Mouse (Mus musculus) limb, embryonic 15.5 days (tissue): ENCODE measurements around the gene Ciao1. TPM values are rescaled to one million over a fixed set of nuclear protein-coding genes. Genes with fewer than 3 reads are reported as not detected.
A peak's percentile ranks its signal among the peaks of the same experiment; 100 is the strongest.
"Not testable (repeated sequence)": the region's sequence is repeated elsewhere in the genome, so short reads cannot be mapped to it uniquely, and the experiment has no call there.

Experiments
- ATAC-seq: fragments of 200-750 bp; cut with Nextera tagmentation; 2 replicates; pipeline ENCODE4 v1.8.0; 2017; ENCODE audit warnings: low read depth, moderate TSS enrichment; ENCODE audit not compliant: insufficient number of reproducible peaks, low FRiP score, low TSS enrichment
- H3K27ac ChIP-seq: fragments of 300-500 bp; sonication (generic); 2 replicates; pipeline ENCODE4 v1.5.1; 2015; ENCODE audit warnings: moderate library complexity, mild to moderate bottlenecking, inconsistent platforms
- H3K27me3 ChIP-seq: fragments of 300-500 bp; sonication (generic); 2 replicates; pipeline ENCODE4 v1.6.1; 2015; ENCODE audit warnings: inconsistent platforms
- H3K36me3 ChIP-seq: fragments of 300-500 bp; sonication (generic); 2 replicates; pipeline ENCODE4 v1.6.1; 2015; ENCODE audit warnings: inconsistent platforms
- H3K4me1 ChIP-seq: fragments of 300-500 bp; sonication (generic); 2 replicates; pipeline ENCODE4 v1.6.1; 2015; ENCODE audit warnings: inconsistent platforms
- H3K4me2 ChIP-seq: fragments of 300-500 bp; sonication (generic); 2 replicates; pipeline ENCODE4 v1.6.1; 2015; ENCODE audit warnings: mild to moderate bottlenecking, inconsistent platforms
- H3K4me3 ChIP-seq: fragments of 300-500 bp; sonication (generic); 2 replicates; pipeline ENCODE4 v1.5.1; 2015; ENCODE audit warnings: mild to moderate bottlenecking, inconsistent platforms
- H3K9ac ChIP-seq: fragments of 300-500 bp; sonication (generic); 2 replicates; pipeline ENCODE4 v1.6.1; 2015; ENCODE audit warnings: inconsistent platforms
- H3K9me3 ChIP-seq: fragments of 300-500 bp; sonication (generic); 2 replicates; pipeline ENCODE4 v1.6.1; 2016; ENCODE audit warnings: inconsistent platforms
- WGBS: fragments of 180-500 bp; shearing (Covaris S2); methylation state at CpG from one replicate; pipeline ENCODE4 v1.1.7; 2015; 5-methylcytosine and 5-hydroxymethylcytosine counted together
- polyA plus RNA-seq: library from polyadenylated mRNA; unstranded; fragments of >200 nt; fragmentation: Nextera tagmentation; extraction: Ambion mirVana; gene quantifications from 2 replicates; pipeline ENCODE4 v1.2.1, GENCODE M21; 2015

Ciao1 gene
- 64.0 and 68.0 TPM in 2 replicates for polyA plus RNA-seq

GRCm38 (mm10) chr2:127247592-127248333 lies at the start of gene Ciao1, which contains the start of gene Tmem127:
TSS of gene Ciao1 (minus strand) at chr2:127247816.
TSS of gene Tmem127 (plus strand) at chr2:127247908.
- ATAC-seq: peak; percentile 98
- Histone ChIP-seq H3K36me3 (peaks cover 38% of the 10 kb centered on the region), H3K4me2 (peak within 1 kb of the TSS; percentile 92), H3K4me1 (peaks cover 28% of the 10 kb centered on the region), H3K4me3 (peak within 1 kb of the TSS; percentile 86), H3K9ac (peak within 1 kb of the TSS; percentile 92), H3K9me3 (no peaks in the 10 kb centered on the region), H3K27me3 (no peaks in the 10 kb centered on the region), H3K27ac (peak within 1 kb of the TSS; percentile 79)
- WGBS: under 1% methylated on average over 53 of the region's 53 CpGs

GRCm38 (mm10) chr2:127297001-127297805 lies 49.6 kb upstream of the Ciao1 start:
- Histone ChIP-seq H3K9ac (no peak overlapping the region), H3K9me3 (no peaks in the 10 kb centered on the region), H3K27me3 (no peaks in the 10 kb centered on the region), H3K4me3 (no peak overlapping the region), H3K36me3 (peaks cover 83% of the 10 kb centered on the region), H3K27ac (no peak overlapping the region), H3K4me2 (no peak overlapping the region), H3K4me1 (no peaks in the 10 kb centered on the region)
- no peak for ATAC-seq
- WGBS: 86% methylated on average over 7 of the region's 7 CpGs

- H3K9me3 ChIP-seq: no peaks in the 10 kb centered on the region
- H3K4me1 ChIP-seq: no peaks in the 10 kb centered on the region
- no peaks in the 10 kb centered on the region for H3K27me3 ChIP-seq
- H3K4me2 ChIP-seq: no peak overlapping the region
- no peak overlapping the region for H3K9ac ChIP-seq
- no peak overlapping the region for H3K4me3 ChIP-seq
- H3K36me3 ChIP-seq: peaks cover 69% of the 10 kb centered on the region
- H3K27ac ChIP-seq: no peak overlapping the region
- 69% methylated on average over 4 of the region's 4 CpGs for WGBS
- ATAC-seq: no peak
These were observed 44.6 kb upstream of the Ciao1 start for GRCm38 (mm10) chr2:127292250-127292649.

GRCm38 (mm10) chr2:127278162-127278561 lies 30.5 kb upstream of the Ciao1 start:
- ATAC-seq: no peak
- Histone ChIP-seq H3K4me3 (no peak overlapping the region), H3K4me2 (no peak overlapping the region), H3K36me3 (no peaks in the 10 kb centered on the region), H3K27me3 (no peaks in the 10 kb centered on the region), H3K27ac (no peak overlapping the region), H3K9me3 (no peaks in the 10 kb centered on the region), H3K9ac (no peak overlapping the region), H3K4me1 (0 out of 2 replicates have a peak, but pooled peaks cover 4% of the 10 kb centered on the region)

- no peaks in the 10 kb centered on the region for H3K9me3 ChIP-seq
- H3K4me2 ChIP-seq: no peak overlapping the region
- no peak overlapping the region for H3K9ac ChIP-seq
- no peak overlapping the region for H3K4me3 ChIP-seq
- H3K27ac ChIP-seq: no peak overlapping the region
- no peaks in the 10 kb centered on the region for H3K27me3 ChIP-seq
- no peaks in the 10 kb centered on the region for H3K36me3 ChIP-seq
- WGBS: 76% methylated on average over 5 of the region's 5 CpGs
- 0 out of 2 replicates have a peak, but pooled peaks cover 7% of the 10 kb centered on the region for H3K4me1 ChIP-seq
- no peak for ATAC-seq
These were observed 28.1 kb upstream of the Ciao1 start for GRCm38 (mm10) chr2:127275551-127276320.

- H3K36me3 ChIP-seq: no peaks in the 10 kb centered on the region
- ATAC-seq: no peak
- H3K4me2 ChIP-seq: no peak overlapping the region
- H3K4me1 ChIP-seq: 0 out of 2 replicates have a peak, but pooled peaks cover 8% of the 10 kb centered on the region
- no peak overlapping the region for H3K9ac ChIP-seq
- 86% methylated on average over 2 of the region's 2 CpGs for WGBS
- H3K9me3 ChIP-seq: no peaks in the 10 kb centered on the region
- no peak overlapping the region for H3K4me3 ChIP-seq
- H3K27me3 ChIP-seq: no peaks in the 10 kb centered on the region
- no peak overlapping the region for H3K27ac ChIP-seq
These were observed 27.0 kb upstream of the Ciao1 start for GRCm38 (mm10) chr2:127274590-127274989.

- H3K36me3 ChIP-seq: no peaks in the 10 kb centered on the region
- H3K27ac ChIP-seq: no peak overlapping the region
- H3K4me2 ChIP-seq: no peak overlapping the region
- 98% methylated on average over 3 of the region's 3 CpGs for WGBS
- H3K9ac ChIP-seq: no peak overlapping the region
- no peaks in the 10 kb centered on the region for H3K9me3 ChIP-seq
- no peak overlapping the region for H3K4me3 ChIP-seq
- H3K27me3 ChIP-seq: no peaks in the 10 kb centered on the region
- no peak for ATAC-seq
- 0 out of 2 replicates have a peak, but pooled peaks cover 10% of the 10 kb centered on the region for H3K4me1 ChIP-seq
These were observed 25.2 kb upstream of the Ciao1 start for GRCm38 (mm10) chr2:127272806-127273205.

- H3K4me3 ChIP-seq, H3K9ac ChIP-seq, H3K27me3 ChIP-seq, ATAC-seq, H3K36me3 ChIP-seq, H3K27ac ChIP-seq, H3K9me3 ChIP-seq: not testable (repeated sequence)
- WGBS: 91% methylated on average over 4 of the region's 4 CpGs
- Histone ChIP-seq H3K4me2 (peak overlapping the region; percentile 74; the same call in 1 of the 2 replicates), H3K4me1 (0 out of 2 replicates have a peak, but pooled peaks cover 10% of the 10 kb centered on the region)
These were observed 24.4 kb upstream of the Ciao1 start for GRCm38 (mm10) chr2:127272049-127272448.

GRCm38 (mm10) chr2:127271042-127271515 lies 23.5 kb upstream of the Ciao1 start:
- peak overlapping the region; percentile 98 for H3K4me3 ChIP-seq
- 8% methylated on average over 8 of the region's 8 CpGs for WGBS
- H3K27ac ChIP-seq: peak overlapping the region; percentile 96; the same call in 1 of the 2 replicates
- H3K4me2 ChIP-seq: peak overlapping the region; percentile 74
- no peak for ATAC-seq
- no peaks in the 10 kb centered on the region for H3K36me3 ChIP-seq
- H3K27me3 ChIP-seq: no peaks in the 10 kb centered on the region
- H3K4me1 ChIP-seq: 0 out of 2 replicates have a peak, but pooled peaks cover 10% of the 10 kb centered on the region
- peak overlapping the region; percentile 92 for H3K9ac ChIP-seq
- no peaks in the 10 kb centered on the region for H3K9me3 ChIP-seq

GRCm38 (mm10) chr2:127270300-127271041 lies 22.9 kb upstream of the Ciao1 start:
- H3K4me1 ChIP-seq: 0 out of 2 replicates have a peak, but pooled peaks cover 10% of the 10 kb centered on the region
- peak overlapping the region; percentile 96 for H3K27ac ChIP-seq
- H3K9ac ChIP-seq: peak overlapping the region; percentile 92
- no peaks in the 10 kb centered on the region for H3K9me3 ChIP-seq
- peak; percentile 91 for ATAC-seq
- no peaks in the 10 kb centered on the region for H3K27me3 ChIP-seq
- H3K4me3 ChIP-seq: peak overlapping the region; percentile 98
- H3K36me3 ChIP-seq: no peaks in the 10 kb centered on the region
- H3K4me2 ChIP-seq: peak overlapping the region; percentile 74
- under 1% methylated on average over 72 of the region's 75 CpGs for WGBS
